Mouse (Mus musculus) limb, embryonic 11.5 days (tissue): Measurements from ENCODE around the gene Rps25. TPM values are rescaled to one million over a fixed set of nuclear protein-coding genes. Genes with fewer than 3 reads are reported as not detected.
"Not testable (repeated sequence)": the region's sequence is repeated elsewhere in the genome, so short reads cannot be mapped to it uniquely, and the experiment has no call there.

Experiments used
- ATAC-seq: fragments of 200-750 bp; cut with Nextera tagmentation; 2 replicates; pipeline ENCODE4 v1.8.0; 2017; ENCODE audit warnings: low read depth; ENCODE audit not compliant: insufficient number of reproducible peaks, low FRiP score, low TSS enrichment
- DNase-seq: peaks from one replicate; pipeline ENCODE4 v3.0.0-alpha.2; 2015; ENCODE audit warnings: low spot score
- H3K27ac ChIP-seq: fragments of 300-500 bp; sonication (generic); replicated peaks from 2 replicates; pipeline ENCODE4 v1.5.1; 2014; ENCODE audit warnings: low read depth, mild to moderate bottlenecking, low read length
- H3K27me3 ChIP-seq: fragments of 300-500 bp; sonication (generic); 2 replicates; pipeline ENCODE4 v1.6.1; 2014; ENCODE audit warnings: mild to moderate bottlenecking, low read length, mixed read lengths; ENCODE audit not compliant: control insufficient read depth, insufficient read depth
- H3K36me3 ChIP-seq: fragments of 300-500 bp; sonication (generic); 2 replicates; pipeline ENCODE4 v1.6.1; 2014; ENCODE audit warnings: mild to moderate bottlenecking, low read length, moderate library complexity, mixed read lengths; ENCODE audit not compliant: control insufficient read depth, insufficient read depth
- H3K4me1 ChIP-seq: fragments of 300-500 bp; sonication (generic); 2 replicates; pipeline ENCODE4 v1.6.1; 2014; ENCODE audit warnings: low read length, mixed read lengths; ENCODE audit not compliant: control insufficient read depth, insufficient read depth
- H3K4me2 ChIP-seq: fragments of 300-500 bp; sonication (generic); 2 replicates; pipeline ENCODE4 v1.6.1; 2014; ENCODE audit warnings: low read depth, mild to moderate bottlenecking, moderate library complexity; ENCODE audit not compliant: severe bottlenecking
- H3K4me3 ChIP-seq: fragments of 300-500 bp; sonication (generic); 2 replicates; pipeline ENCODE4 v1.5.1; 2014; ENCODE audit warnings: low read depth, low read length
- H3K9ac ChIP-seq: fragments of 300-500 bp; sonication (generic); 2 replicates; pipeline ENCODE4 v1.6.1; 2014; ENCODE audit warnings: mild to moderate bottlenecking, low read length
- H3K9me3 ChIP-seq: fragments of 300-500 bp; sonication (generic); 2 replicates; pipeline ENCODE4 v1.6.1; 2016; ENCODE audit warnings: low read length; ENCODE audit not compliant: control insufficient read depth
- WGBS: fragments of 180-500 bp; shearing (Covaris S2); extraction: QIAGEN DNeasy Blood & Tissue Kit; methylation state at CpG from one replicate; pipeline ENCODE4 v1.1.7; 2014; 5-methylcytosine and 5-hydroxymethylcytosine counted together
- polyA plus RNA-seq: library from polyadenylated mRNA; unstranded; fragments of >200 nt; fragmentation: Nextera tagmentation; extraction: Ambion mirVana; gene quantifications from 2 replicates; pipeline ENCODE4 v1.2.1, GENCODE M21; 2014

The Rps25 gene
- polyA plus RNA-seq, 1 experiment from 2014 or later = 2,256 TPM

DNA sequence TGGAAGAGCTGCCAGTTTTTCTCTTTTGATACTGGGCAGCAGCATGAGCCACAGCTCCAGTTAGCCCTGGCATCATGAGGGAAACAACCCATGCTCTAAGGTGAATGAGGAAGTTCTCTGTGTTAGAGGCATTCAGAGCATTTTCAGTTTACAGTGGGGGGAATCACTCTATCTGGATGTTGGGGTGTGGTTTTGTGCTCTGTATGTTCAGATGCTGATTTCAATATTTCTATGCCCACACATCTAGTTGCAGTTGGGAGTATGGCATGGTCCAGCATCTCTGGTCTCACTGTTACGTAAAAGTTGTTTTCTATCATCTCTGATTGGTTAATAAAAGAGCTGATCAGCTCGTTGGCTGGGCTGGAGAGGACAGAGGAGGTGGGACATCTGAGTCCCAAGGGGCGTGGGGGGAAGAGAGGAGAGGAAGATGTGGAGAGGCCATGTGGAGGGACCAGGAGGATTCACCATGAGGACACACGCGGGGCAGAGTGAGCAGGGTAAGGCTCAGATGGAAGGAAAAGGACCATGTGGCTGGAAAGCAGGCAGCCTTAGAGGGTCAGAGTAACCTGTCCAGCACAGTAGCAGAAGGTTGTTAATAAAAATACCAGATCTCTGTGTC lies 13.4 kb downstream of the Rps25 start:
- Histone ChIP-seq H3K9me3 (no peaks in the 10 kb centered on the region), H3K4me2 (no peak overlapping the region), H3K4me3 (no peak overlapping the region), H3K27me3 (no peaks in the 10 kb centered on the region), H3K9ac (no peak overlapping the region), H3K36me3 (no peaks in the 10 kb centered on the region), H3K4me1 (peaks cover 7% of the 10 kb centered on the region), H3K27ac (no peak overlapping the region)
- WGBS = 71% methylated on average over 5 of the region's 5 CpGs
- no peak for DNase-seq
- no peak for ATAC-seq

DNA sequence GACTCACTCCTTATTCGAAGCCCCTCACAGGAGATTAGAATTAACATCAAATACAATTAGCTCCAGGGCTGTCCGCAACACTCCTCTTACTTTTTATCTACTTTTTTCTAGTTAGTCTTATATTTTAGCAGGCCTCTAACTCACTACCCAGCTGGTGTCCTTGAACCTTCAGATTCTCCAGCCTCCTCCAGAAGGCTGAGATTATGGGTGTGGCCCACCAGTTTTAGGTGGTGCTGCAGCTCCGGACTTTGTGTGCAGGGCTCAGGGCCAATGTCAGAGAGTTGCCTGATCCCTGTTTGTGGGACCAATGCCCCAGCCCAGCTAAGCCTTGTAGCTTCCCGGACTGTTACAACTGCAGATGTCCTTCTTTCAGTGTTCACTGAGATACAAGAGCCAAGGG lies 16.6 kb downstream of the Rps25 start:
- H3K9ac ChIP-seq = no peak overlapping the region
- no peaks in the 10 kb centered on the region for H3K36me3 ChIP-seq
- 94% methylated on average over 4 of the region's 4 CpGs for WGBS
- DNase-seq (no peak), ATAC-seq (no peak)
- H3K27me3 ChIP-seq = no peaks in the 10 kb centered on the region
- H3K27ac ChIP-seq = no peak overlapping the region
- no peak overlapping the region for H3K4me3 ChIP-seq
- H3K4me2 ChIP-seq = no peak overlapping the region
- H3K4me1 ChIP-seq = no peaks in the 10 kb centered on the region
- H3K9me3 ChIP-seq = no peaks in the 10 kb centered on the region

GRCm38 (mm10) chr9:44432577-44433185 lies 25.7 kb downstream of the Rps25 start:
- Histone ChIP-seq H3K4me3 (no peak overlapping the region), H3K27me3 (no peaks in the 10 kb centered on the region), H3K27ac (no peak overlapping the region), H3K36me3 (no peaks in the 10 kb centered on the region), H3K9ac (no peak overlapping the region), H3K4me2 (no peak overlapping the region), H3K4me1 (no peaks in the 10 kb centered on the region), H3K9me3 (no peaks in the 10 kb centered on the region)
- DNase-seq = no peak
- no peak for ATAC-seq
- WGBS = 45% methylated on average over 5 of the region's 5 CpGs

DNA sequence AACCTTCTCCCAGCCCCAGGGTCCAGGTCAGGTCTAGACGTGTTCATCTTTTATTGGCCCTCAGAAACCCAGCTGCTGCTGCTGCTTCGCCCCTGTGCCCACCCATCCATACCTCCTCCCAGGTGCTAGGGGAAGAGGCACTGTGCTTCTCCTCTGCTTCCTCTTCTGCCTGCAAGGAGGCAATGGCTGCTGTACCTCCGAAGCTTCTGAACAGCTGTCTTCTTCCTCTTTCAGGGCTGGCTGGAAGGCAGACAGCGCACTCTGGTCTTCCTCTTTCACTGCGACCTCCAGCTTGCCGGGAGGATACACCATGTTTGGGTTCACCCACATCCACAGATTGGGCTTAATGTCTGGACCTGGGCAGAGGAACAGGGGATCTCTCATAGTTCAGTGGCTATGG lies 28.8 kb downstream of the Rps25 start:
- 82% methylated on average over 6 of the region's 6 CpGs for WGBS

GRCm38 (mm10) chr9:44440961-44441360 lies 34.0 kb downstream of the Rps25 start, which contains the start of gene Foxr1:
Foxr1 (minus strand) TSS chr9:44441136.
- Histone ChIP-seq H3K9ac (no peak within 1 kb of the TSS), H3K4me1 (no peaks in the 10 kb centered on the region), H3K27ac (no peak within 1 kb of the TSS), H3K4me3 (no peak within 1 kb of the TSS), H3K4me2 (no peak within 1 kb of the TSS), H3K36me3 (no peaks in the 10 kb centered on the region), H3K27me3 (no peaks in the 10 kb centered on the region), H3K9me3 (no peaks in the 10 kb centered on the region)
- no peak for DNase-seq
- WGBS = 70% methylated on average over 19 of the region's 19 CpGs
- ATAC-seq = no peak

More for the DNA sequence above, 28.8 kb downstream of the Rps25 start:
- DNase-seq (no peak), ATAC-seq (no peak)
- H3K27me3 ChIP-seq = no peaks in the 10 kb centered on the region
- H3K4me1 ChIP-seq = no peaks in the 10 kb centered on the region
- H3K9ac ChIP-seq = no peak overlapping the region
- no peaks in the 10 kb centered on the region for H3K36me3 ChIP-seq
- H3K4me2 ChIP-seq = no peak overlapping the region
- no peak overlapping the region for H3K4me3 ChIP-seq
- H3K27ac ChIP-seq = no peak overlapping the region
- H3K9me3 ChIP-seq = no peaks in the 10 kb centered on the region

GRCm38 (mm10) chr9:44444402-44445025 lies 37.6 kb downstream of the Rps25 start:
- DNase-seq, H3K9ac ChIP-seq, H3K36me3 ChIP-seq, H3K9me3 ChIP-seq, ATAC-seq, H3K4me1 ChIP-seq, H3K27me3 ChIP-seq, H3K4me3 ChIP-seq, H3K27ac ChIP-seq, H3K4me2 ChIP-seq: not testable (repeated sequence)
- 78% methylated on average over 7 of the region's 7 CpGs for WGBS

GRCm38 (mm10) chr9:44450387-44450786 lies 43.4 kb downstream of the Rps25 start:
- ATAC-seq = no peak
- H3K4me1 ChIP-seq = 0 out of 2 replicates have a peak, but pooled peaks cover 3% of the 10 kb centered on the region
- no peak overlapping the region for H3K27ac ChIP-seq
- no peaks in the 10 kb centered on the region for H3K36me3 ChIP-seq
- no peaks in the 10 kb centered on the region for H3K9me3 ChIP-seq
- H3K9ac ChIP-seq = no peak overlapping the region
- H3K4me3 ChIP-seq = no peak overlapping the region
- H3K4me2 ChIP-seq = no peak overlapping the region
- peaks cover 6% of the 10 kb centered on the region; the same call in 1 of the 2 replicates for H3K27me3 ChIP-seq
- DNase-seq = no peak

DNA sequence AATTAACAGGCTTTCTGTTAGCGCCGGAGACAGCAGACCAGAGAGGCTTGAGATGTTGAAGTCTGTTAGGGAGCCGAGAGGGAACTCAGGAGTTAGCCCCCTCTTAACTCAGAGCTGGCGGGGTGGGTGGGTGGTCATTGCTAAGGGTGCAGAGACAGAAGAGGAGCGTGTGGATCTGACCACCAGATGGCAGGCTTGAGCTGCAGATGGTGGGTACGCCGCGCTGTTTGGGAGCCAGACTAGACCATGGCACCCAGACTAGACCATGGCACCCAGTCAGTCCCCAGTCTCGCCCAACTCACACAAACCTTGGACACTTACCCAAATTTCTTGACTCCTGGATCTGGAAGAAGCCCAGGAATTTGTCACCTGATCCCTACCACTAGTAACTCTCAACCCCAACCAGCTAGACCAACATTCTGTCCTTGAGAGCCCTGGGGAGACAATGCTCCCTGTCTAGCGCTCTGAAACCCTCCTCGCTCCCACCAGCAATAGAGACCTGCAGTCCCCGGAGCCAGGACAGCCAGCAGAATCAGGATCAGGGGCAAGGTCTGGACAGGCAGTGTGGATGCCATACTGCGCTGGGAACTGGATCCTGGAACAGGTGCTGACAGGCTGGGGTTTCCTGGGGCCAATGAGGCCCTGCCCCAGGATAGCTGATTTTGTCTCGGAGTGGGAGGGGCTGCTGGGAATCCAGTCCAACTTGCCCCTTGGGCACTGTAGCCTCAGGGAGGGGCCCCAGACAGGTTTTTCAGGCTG lies 47.4 kb downstream of the Rps25 start:
- H3K9me3 ChIP-seq = no peaks in the 10 kb centered on the region
- peaks cover 6% of the 10 kb centered on the region; the same call in 1 of the 2 replicates for H3K27me3 ChIP-seq
- H3K9ac ChIP-seq = no peak overlapping the region
- no peak overlapping the region for H3K4me3 ChIP-seq
- H3K27ac ChIP-seq = no peak overlapping the region
- H3K4me2 ChIP-seq = 0 out of 2 replicates have a peak overlapping the region, but pooled peaks have one; percentile 12
- DNase-seq (peak; percentile 91), ATAC-seq (peak; percentile 83)
- 7% methylated on average over 14 of the region's 14 CpGs for WGBS
- H3K36me3 ChIP-seq = no peaks in the 10 kb centered on the region
- H3K4me1 ChIP-seq = 0 out of 2 replicates have a peak, but pooled peaks cover 5% of the 10 kb centered on the region
